Mouse (Mus musculus): ENCODE measurements around the gene Agbl2. TPM values are rescaled to one million over a fixed set of nuclear protein-coding genes. Genes with fewer than 3 reads are reported as not detected.

The Agbl2 gene
- polyA plus RNA-seq, 1 experiment from 2014 or later, result 0.51 TPM

DNA sequence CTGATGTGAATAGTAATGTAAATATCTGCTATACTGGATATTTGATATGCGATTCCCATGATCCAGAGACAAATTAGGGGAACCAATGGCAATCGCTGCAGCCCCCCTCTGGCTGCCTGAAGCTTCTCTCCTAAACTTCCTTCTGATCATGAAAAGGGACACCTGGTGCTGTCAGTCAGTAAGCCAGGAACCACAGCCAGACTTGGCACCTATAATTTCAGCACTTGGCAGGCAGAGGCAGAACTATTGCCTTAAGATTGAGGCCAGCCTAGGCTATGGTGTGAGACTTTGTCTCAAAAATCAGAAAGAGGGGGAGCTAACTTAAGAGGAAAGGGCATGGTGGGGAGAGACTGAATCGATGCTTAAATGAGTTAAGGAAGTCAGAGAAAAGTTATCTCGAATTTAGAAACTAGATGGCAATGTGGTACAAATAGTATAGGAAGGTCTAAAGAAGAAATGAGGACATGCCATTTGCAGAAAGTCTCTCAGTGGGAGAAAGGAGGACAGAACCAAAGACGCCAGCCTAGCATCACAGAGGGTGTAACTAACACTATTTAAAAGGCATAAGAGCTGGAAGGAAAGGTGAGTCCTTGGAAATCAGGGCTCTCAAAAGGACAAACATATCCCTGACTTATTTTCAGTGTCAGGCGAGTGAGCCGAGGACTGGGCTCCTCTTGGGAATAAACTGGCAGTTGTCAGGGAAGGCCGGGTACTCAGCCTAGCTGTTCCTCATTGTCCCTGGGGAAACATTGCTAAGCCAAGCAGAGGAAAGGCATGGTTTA lies 88.8 kb downstream of the Agbl2 start:
- Histone ChIP-seq H3K27me3 (ENCODE audit: control insufficient read depth, insufficient read depth, low read depth, low read length) (no peaks in the 10 kb centered on the region), H3K4me1 (ENCODE audit: control insufficient read depth, insufficient read depth, low read length) (no peaks in the 10 kb centered on the region), H3K9me3 (replicated peaks; ENCODE audit: control insufficient read depth, low read length, poor library complexity, severe bottlenecking) (no peaks in the 10 kb centered on the region), H3K9ac (ENCODE audit: low read depth, low read length) (no peak overlapping the region), H3K36me3 (ENCODE audit: control insufficient read depth, insufficient read depth, low read length) (0 out of 2 replicates have a peak, but pooled peaks cover 2% of the 10 kb centered on the region), H3K4me2 (ENCODE audit: low read length) (no peak overlapping the region), H3K4me3 (ENCODE audit: low read depth, low read length) (no peak overlapping the region), H3K27ac (ENCODE audit: low read length) (no peak overlapping the region)
- WGBS, result 62% methylated on average over 8 of the region's 8 CpGs
- no peak for ATAC-seq

GRCm38 (mm10) chr2:90874025-90874424 lies 91.5 kb downstream of the Agbl2 start:
- Histone ChIP-seq H3K4me3 (ENCODE audit: low read depth, low read length) (no peak overlapping the region), H3K36me3 (ENCODE audit: control insufficient read depth, insufficient read depth, low read length) (0 out of 2 replicates have a peak, but pooled peaks cover under 1% of the 10 kb centered on the region), H3K4me1 (ENCODE audit: control insufficient read depth, insufficient read depth, low read length) (no peaks in the 10 kb centered on the region), H3K27me3 (ENCODE audit: control insufficient read depth, insufficient read depth, low read depth, low read length) (no peaks in the 10 kb centered on the region), H3K9me3 (replicated peaks; ENCODE audit: control insufficient read depth, low read length, poor library complexity, severe bottlenecking) (no peaks in the 10 kb centered on the region), H3K9ac (ENCODE audit: low read depth, low read length) (no peak overlapping the region), H3K4me2 (ENCODE audit: low read length) (no peak overlapping the region), H3K27ac (ENCODE audit: low read length) (no peak overlapping the region)
- 81% methylated on average over 1 of the region's 1 CpGs for WGBS
- no peak for ATAC-seq

GRCm38 (mm10) chr2:90875239-90875638 lies 92.7 kb downstream of the Agbl2 start:
- Histone ChIP-seq H3K9me3 (replicated peaks; ENCODE audit: control insufficient read depth, low read length, poor library complexity, severe bottlenecking) (no peaks in the 10 kb centered on the region), H3K27ac (ENCODE audit: low read length) (no peak overlapping the region), H3K36me3 (ENCODE audit: control insufficient read depth, insufficient read depth, low read length) (no peaks in the 10 kb centered on the region), H3K4me1 (ENCODE audit: control insufficient read depth, insufficient read depth, low read length) (peaks cover 7% of the 10 kb centered on the region), H3K27me3 (ENCODE audit: control insufficient read depth, insufficient read depth, low read depth, low read length) (no peaks in the 10 kb centered on the region), H3K4me3 (ENCODE audit: low read depth, low read length) (no peak overlapping the region), H3K9ac (ENCODE audit: low read depth, low read length) (no peak overlapping the region), H3K4me2 (ENCODE audit: low read length) (no peak overlapping the region)
- no peak for ATAC-seq
- WGBS, result 70% methylated on average over 2 of the region's 2 CpGs

DNA sequence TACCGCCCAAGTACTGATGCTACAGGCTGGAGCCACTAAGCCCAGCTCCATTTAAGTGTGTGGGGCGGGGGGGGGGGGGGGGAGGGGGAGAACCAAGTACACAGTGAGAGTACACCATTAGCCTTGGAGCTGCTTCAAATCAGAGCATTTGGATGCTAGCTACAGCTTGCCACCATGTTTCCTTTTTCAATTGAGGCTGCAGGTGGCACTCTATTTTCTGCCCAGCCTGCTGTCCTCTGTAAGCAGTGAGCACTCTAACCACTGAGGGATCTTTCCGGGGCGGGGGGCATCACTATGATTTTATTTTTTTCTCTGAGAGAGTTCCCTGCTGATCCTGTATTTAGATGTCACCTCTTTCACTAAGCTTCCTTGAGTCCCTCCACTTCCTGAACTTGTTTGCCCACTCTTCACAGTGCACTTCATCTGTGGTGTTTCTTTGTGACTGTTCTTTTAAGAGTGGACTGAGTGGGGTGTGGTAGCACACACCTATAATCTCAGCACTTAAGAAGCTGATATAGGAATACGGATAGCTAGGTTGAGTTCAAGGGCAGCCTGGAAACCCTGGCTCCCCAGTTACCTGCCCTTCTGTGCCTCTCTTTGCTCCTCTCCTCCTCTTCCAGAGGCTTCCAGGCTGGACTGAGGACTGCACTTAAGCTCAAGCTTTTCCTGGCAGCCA lies 95.2 kb downstream of the Agbl2 start:
- no peak overlapping the region for H3K27ac ChIP-seq (ENCODE audit: low read length)
- no peak overlapping the region for H3K4me2 ChIP-seq (ENCODE audit: low read length)
- no peaks in the 10 kb centered on the region; the same call in 1 of the 2 replicates for H3K36me3 ChIP-seq (ENCODE audit: control insufficient read depth, insufficient read depth, low read length)
- no peaks in the 10 kb centered on the region for H3K9me3 ChIP-seq (replicated peaks; ENCODE audit: control insufficient read depth, low read length, poor library complexity, severe bottlenecking)
- H3K27me3 ChIP-seq (ENCODE audit: control insufficient read depth, insufficient read depth, low read depth, low read length), result no peaks in the 10 kb centered on the region
- H3K4me3 ChIP-seq (ENCODE audit: low read depth, low read length), result no peak overlapping the region
- peaks cover 20% of the 10 kb centered on the region for H3K4me1 ChIP-seq (ENCODE audit: control insufficient read depth, insufficient read depth, low read length)
- no peak overlapping the region for H3K9ac ChIP-seq (ENCODE audit: low read depth, low read length)
- no peak for ATAC-seq
- 68% methylated on average over 4 of the region's 5 CpGs for WGBS

DNA sequence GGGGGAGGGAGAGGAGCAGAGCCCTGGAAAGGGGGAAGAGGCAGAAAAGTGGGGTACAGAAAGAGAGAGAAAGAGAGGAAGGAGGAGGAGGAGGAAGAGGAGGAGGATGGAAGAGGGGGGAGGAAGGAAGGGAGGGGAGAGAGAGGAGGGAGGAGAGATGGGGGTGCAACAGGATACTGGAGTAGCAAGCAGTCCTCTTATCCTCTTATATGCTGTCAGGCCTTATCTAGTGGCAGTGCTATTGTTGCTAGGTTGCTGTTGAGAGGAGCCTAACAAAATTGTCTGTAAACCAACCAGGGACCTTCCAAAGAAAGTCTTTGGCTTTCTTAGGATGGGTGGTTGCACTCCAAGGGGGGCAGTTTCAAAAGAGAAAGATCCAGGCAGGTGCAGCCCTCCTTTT lies 96.9 kb downstream of the Agbl2 start:
- Histone ChIP-seq H3K9ac (ENCODE audit: low read depth, low read length) (no peak overlapping the region), H3K36me3 (ENCODE audit: control insufficient read depth, insufficient read depth, low read length) (no peaks in the 10 kb centered on the region; the same call in 1 of the 2 replicates), H3K27me3 (ENCODE audit: control insufficient read depth, insufficient read depth, low read depth, low read length) (no peaks in the 10 kb centered on the region), H3K9me3 (replicated peaks; ENCODE audit: control insufficient read depth, low read length, poor library complexity, severe bottlenecking) (no peaks in the 10 kb centered on the region), H3K4me1 (ENCODE audit: control insufficient read depth, insufficient read depth, low read length) (peaks cover 23% of the 10 kb centered on the region), H3K4me2 (ENCODE audit: low read length) (no peak overlapping the region), H3K4me3 (ENCODE audit: low read depth, low read length) (no peak overlapping the region), H3K27ac (ENCODE audit: low read length) (no peak overlapping the region)
- no peak for ATAC-seq

- WGBS, result 8% methylated on average over 6 of the region's 6 CpGs
- no peak overlapping the region for H3K4me3 ChIP-seq (ENCODE audit: low read depth, low read length)
- H3K9me3 ChIP-seq (replicated peaks; ENCODE audit: control insufficient read depth, low read length, poor library complexity, severe bottlenecking), result no peaks in the 10 kb centered on the region
- H3K9ac ChIP-seq (ENCODE audit: low read depth, low read length), result no peak overlapping the region
- no peak overlapping the region for H3K4me2 ChIP-seq (ENCODE audit: low read length)
- H3K27me3 ChIP-seq (ENCODE audit: control insufficient read depth, insufficient read depth, low read depth, low read length), result no peaks in the 10 kb centered on the region
- H3K36me3 ChIP-seq (ENCODE audit: control insufficient read depth, insufficient read depth, low read length), result no peaks in the 10 kb centered on the region; the same call in 1 of the 2 replicates
- H3K27ac ChIP-seq (ENCODE audit: low read length), result peak overlapping the region; percentile 36; the same call in 1 of the 2 replicates
- peaks cover 27% of the 10 kb centered on the region for H3K4me1 ChIP-seq (ENCODE audit: control insufficient read depth, insufficient read depth, low read length)
- ATAC-seq, result no peak
These were observed 97.7 kb downstream of the Agbl2 start for GRCm38 (mm10) chr2:90880144-90880785.

DNA sequence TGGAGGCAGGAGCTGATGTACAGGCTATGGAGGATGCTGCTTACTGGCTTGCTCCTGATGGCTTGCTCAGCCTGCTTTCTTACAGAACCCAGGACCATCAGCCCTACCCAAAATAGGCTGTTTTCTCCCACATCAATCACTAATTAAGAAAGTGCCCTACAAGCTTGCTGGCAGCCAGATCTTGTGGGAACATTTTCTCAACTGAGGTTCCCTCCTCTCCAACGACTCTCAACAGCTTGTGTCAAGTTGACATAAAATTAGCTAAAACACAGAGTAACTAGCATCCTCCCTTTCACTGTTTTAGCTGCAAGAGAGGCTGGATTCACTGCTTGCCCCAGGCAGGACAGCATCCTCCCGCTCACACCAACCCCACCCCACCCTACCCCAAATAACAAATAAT lies 99.3 kb downstream of the Agbl2 start:
- 96% methylated on average over 2 of the region's 2 CpGs for WGBS
- H3K36me3 ChIP-seq (ENCODE audit: control insufficient read depth, insufficient read depth, low read length), result no peaks in the 10 kb centered on the region; the same call in 1 of the 2 replicates
- no peaks in the 10 kb centered on the region for H3K9me3 ChIP-seq (replicated peaks; ENCODE audit: control insufficient read depth, low read length, poor library complexity, severe bottlenecking)
- H3K4me2 ChIP-seq (ENCODE audit: low read length), result no peak overlapping the region
- H3K27ac ChIP-seq (ENCODE audit: low read length), result no peak overlapping the region
- ATAC-seq, result no peak
- H3K9ac ChIP-seq (ENCODE audit: low read depth, low read length), result no peak overlapping the region
- no peak overlapping the region for H3K4me3 ChIP-seq (ENCODE audit: low read depth, low read length)
- H3K27me3 ChIP-seq (ENCODE audit: control insufficient read depth, insufficient read depth, low read depth, low read length), result no peaks in the 10 kb centered on the region
- H3K4me1 ChIP-seq (ENCODE audit: control insufficient read depth, insufficient read depth, low read length), result peaks cover 27% of the 10 kb centered on the region
